20 mouse cellular contexts compared by ENCODE assay signal in the genomic region with DNA sequence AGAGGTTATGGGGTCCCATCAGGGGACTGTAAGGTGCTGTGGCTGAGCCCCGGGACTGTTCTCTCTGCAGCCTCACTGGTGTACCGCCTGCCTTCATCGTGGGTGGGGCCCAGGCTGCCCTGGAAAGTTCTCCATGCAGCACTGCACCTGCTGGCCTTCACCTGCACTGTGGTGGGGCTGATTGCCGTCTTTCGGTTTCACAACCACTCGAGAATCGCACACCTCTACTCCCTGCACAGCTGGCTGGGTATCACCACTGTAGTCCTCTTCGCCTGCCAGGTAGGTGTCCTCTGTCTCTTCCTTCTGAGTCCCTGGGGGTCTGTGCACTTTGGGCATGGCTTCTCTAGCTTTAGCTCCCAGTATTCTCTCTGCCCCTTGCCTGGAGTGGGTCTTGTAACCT. TPM values are rescaled to one million over a fixed set of nuclear protein-coding genes. Genes with fewer than 3 reads are reported as not detected.
A peak's percentile ranks its signal among the peaks of the same experiment; 100 is the strongest.
DNase-seq lines count a peak whose midpoint lies in the region; ATAC-seq and TF ChIP-seq lines count a peak whose summit lies in the region.
"Had no signal": no experiment of that assay in that cellular context is flagged by ENCODE, and none has a peak within 500 bp of the region (broad histone marks: within the 10 kb centered on the region; RNA-seq: fewer than 3 reads in every experiment).

No protein-coding gene starts in this region.

- H3K4me3 ChIP-seq in liver, embryonic 14.5 days (ENCODE audit: insufficient read depth in 1 of 2, low read depth in 2 of 2, low read length in 2 of 2) = no peak overlapping the region
- no peak overlapping the region for H3K4me3 ChIP-seq in liver, embryonic 11.5 days (ENCODE audit: low read depth, low read length)
- no peak overlapping the region for H3K4me3 ChIP-seq in stomach, embryonic 16.5 days (replicated peaks; ENCODE audit: low read length)
- no peak overlapping the region for H3K4me3 ChIP-seq in gastrocnemius, adult 2 months
- H3K4me3 ChIP-seq: forebrain, embryonic 12.5 days; heart, embryonic 15.5 days; limb, embryonic 15.5 days; midbrain, embryonic 12.5 days; neural tube, embryonic 12.5 days had no signal

- TF ChIP-seq EP300 in liver, embryonic 14.5 days (IDR thresholded peaks at IDR 0.05; ENCODE audit: low read depth) = no peak

- TF ChIP-seq CTCF in liver, embryonic 14.5 days (IDR thresholded peaks at IDR 0.05; ENCODE audit: low read depth) = no peak
- no peak for TF ChIP-seq CTCF in gastrocnemius, adult 2 months (IDR thresholded peaks at IDR 0.05)

- H3K27me3 ChIP-seq in liver, embryonic 14.5 days (ENCODE audit: control insufficient read depth, insufficient read depth, low read length) = no peaks in the 10 kb centered on the region
- H3K27me3 ChIP-seq in liver, embryonic 11.5 days (replicated peaks; ENCODE audit: control insufficient read depth, insufficient read depth, low read length) = no peaks in the 10 kb centered on the region
- H3K27me3 ChIP-seq in stomach, embryonic 16.5 days (ENCODE audit: control insufficient read depth, insufficient read depth, low read length) = no peaks in the 10 kb centered on the region
- H3K27me3 ChIP-seq: forebrain, embryonic 12.5 days; heart, embryonic 15.5 days; limb, embryonic 15.5 days; midbrain, embryonic 12.5 days; neural tube, embryonic 12.5 days had no signal

- no peak overlapping the region for H3K9ac ChIP-seq in liver, embryonic 14.5 days (replicated peaks)
- no peak overlapping the region for H3K9ac ChIP-seq in liver, embryonic 11.5 days (ENCODE audit: low read depth, low read length)
- H3K9ac ChIP-seq in stomach, embryonic 16.5 days (ENCODE audit: low read length) = no peak overlapping the region
- H3K9ac ChIP-seq: forebrain, embryonic 12.5 days; heart, embryonic 15.5 days; limb, embryonic 15.5 days; midbrain, embryonic 12.5 days; neural tube, embryonic 12.5 days had no signal

- 77% methylated on average over 8 of the region's 8 CpGs for WGBS in liver, embryonic 14.5 days (ENCODE audit: insufficient replicate concordance)
- 84% methylated on average over 8 of the region's 8 CpGs for whole genome bisulfite sequencing in liver, embryonic 11.5 days
- 68% methylated on average over 8 of the region's 8 CpGs for WGBS in stomach, embryonic 16.5 days

- ATAC-seq in liver, embryonic 14.5 days (ENCODE audit: insufficient read depth) = 0 out of 2 replicates have a peak, but pooled peaks have one; percentile 19
- ATAC-seq in liver, embryonic 11.5 days (replicated peaks; ENCODE audit: low FRiP score) = no peak
- ATAC-seq in neutrophil, adult 5-6 weeks (ENCODE audit: extremely low read depth, insufficient number of reproducible peaks, low FRiP score, poor library complexity, severe bottlenecking) = peak; percentile 63
- peak; percentile 25; the same call in 1 of the 2 replicates for ATAC-seq in stomach, embryonic 16.5 days (ENCODE audit: insufficient read depth, low FRiP score)
- no peak for ATAC-seq in CD4-positive, CD25-positive, alpha-beta regulatory T cell, adult 4 months
- ATAC-seq: hindbrain, embryonic 16.5 days had no signal

- no peak overlapping the region for H3K4me2 ChIP-seq in liver, embryonic 14.5 days (ENCODE audit: low read depth)
- no peak overlapping the region for H3K4me2 ChIP-seq in liver, embryonic 11.5 days
- no peak overlapping the region for H3K4me2 ChIP-seq in stomach, embryonic 16.5 days (ENCODE audit: low read depth, low read length)
- H3K4me2 ChIP-seq: forebrain, embryonic 12.5 days; heart, embryonic 15.5 days; limb, embryonic 15.5 days; midbrain, embryonic 12.5 days; neural tube, embryonic 12.5 days had no signal

- no peaks in the 10 kb centered on the region for H3K36me3 ChIP-seq in liver, embryonic 14.5 days (replicated peaks; ENCODE audit: control insufficient read depth, insufficient read depth, low read depth)
- no peaks in the 10 kb centered on the region; the same call in none of the 2 replicates for H3K36me3 ChIP-seq in liver, embryonic 11.5 days (ENCODE audit: control insufficient read depth, insufficient read depth, low read length)
- no peaks in the 10 kb centered on the region for H3K36me3 ChIP-seq in stomach, embryonic 16.5 days (ENCODE audit: control insufficient read depth, insufficient read depth, low read length)

- intact Hi-C loops in gastrocnemius, adult 2 months (cut with DNase I) = no loop called here

- no peak overlapping the region for H3K27ac ChIP-seq in liver, embryonic 14.5 days
- H3K27ac ChIP-seq in liver, embryonic 11.5 days (ENCODE audit: low read depth, low read length) = no peak overlapping the region
- no peak overlapping the region for H3K27ac ChIP-seq in stomach, embryonic 16.5 days (ENCODE audit: low read length)
- no peak overlapping the region for H3K27ac ChIP-seq in gastrocnemius, adult 2 months
- H3K27ac ChIP-seq: forebrain, embryonic 12.5 days; heart, embryonic 15.5 days; limb, embryonic 15.5 days; midbrain, embryonic 12.5 days; neural tube, embryonic 12.5 days had no signal

- H3K9me3 ChIP-seq in liver, embryonic 14.5 days (ENCODE audit: control insufficient read depth, low read length) = no peaks in the 10 kb centered on the region
- H3K9me3 ChIP-seq in liver, embryonic 11.5 days (ENCODE audit: control insufficient read depth, low read length) = no peaks in the 10 kb centered on the region
- H3K9me3 ChIP-seq in stomach, embryonic 16.5 days (replicated peaks; ENCODE audit: control insufficient read depth, low read length) = no peaks in the 10 kb centered on the region
- H3K9me3 ChIP-seq: forebrain, embryonic 12.5 days; heart, embryonic 15.5 days; limb, embryonic 15.5 days; midbrain, embryonic 12.5 days; neural tube, embryonic 12.5 days had no signal

- no peak for DNase-seq in liver, embryonic 14.5 days (ENCODE audit: low read depth in 3 of 3, low spot score in 3 of 3)
- no peak for DNase-seq in liver, embryonic 11.5 days (ENCODE audit: low spot score)
- DNase-seq in induced T-regulatory cell, adult 2 months (ENCODE audit: low read depth) = peak; percentile 24
- no peak for DNase-seq in lung, postnatal 10 days
- DNase-seq in gastrocnemius, adult 2 months = no peak
- DNase-seq: adrenal gland, adult 2 months; cerebellum, adult 9-11 months; gastrocnemius, postnatal 14 days; kidney, adult 8-10 months; kidney, postnatal 4 days; right cerebral cortex, adult 18-20 months had no signal

- peaks cover 0 to 6% of the 10 kb centered on the region in 2 experiments; a peak in 2 of 4 replicates for H3K4me1 ChIP-seq in liver, embryonic 14.5 days (replicated peaks; ENCODE audit: control insufficient read depth in 2 of 2, insufficient read depth in 2 of 2, low read length in 1 of 2)
- H3K4me1 ChIP-seq in liver, embryonic 11.5 days (replicated peaks; ENCODE audit: control insufficient read depth, insufficient read depth, low read length) = 0 out of 2 replicates have a peak, but pooled peaks cover 2% of the 10 kb centered on the region
- no peaks in the 10 kb centered on the region for H3K4me1 ChIP-seq in stomach, embryonic 16.5 days (ENCODE audit: control insufficient read depth, insufficient read depth, low read length)
- H3K4me1 ChIP-seq: forebrain, embryonic 12.5 days; heart, embryonic 15.5 days; midbrain, embryonic 12.5 days; neural tube, embryonic 12.5 days had no signal

RNA-seq across cellular contexts. Expression of a gene that starts 8.0 kb away (rescaled TPM):
- polyA plus RNA-seq in liver, embryonic 14.5 days (2012; rRNA removed) = 7.5 and 8.3 TPM in 2 replicates
- polyA plus RNA-seq in liver, embryonic 14.5 days (2014; fragmentation: Nextera tagmentation; extraction: Ambion mirVana) = 11.5 and 12.6 TPM in 2 replicates
- polyA plus RNA-seq in liver, embryonic 11.5 days (2014; fragmentation: Nextera tagmentation; extraction: Ambion mirVana) = 32.6 and 33.3 TPM in 2 replicates
- total RNA-seq in neutrophil, adult 5-6 weeks (2017) = 4.9 and 5.4 TPM in 2 replicates
- 24.6 and 25.0 TPM in 2 replicates for polyA plus RNA-seq in stomach, embryonic 16.5 days (2015; fragmentation: Nextera tagmentation; extraction: Ambion mirVana)
- polyA plus RNA-seq in CD4-positive, CD25-positive, alpha-beta regulatory T cell, adult 4 months (2017; shearing (Covaris generic)) = 10 to 100 TPM; 19.3 to 23.0 TPM
- 1 to 10 TPM; 1.5 TPM for total RNA-seq in gastrocnemius, adult 2 months (2021)

RNA-seq across cellular contexts. Expression of a gene that starts 8.1 kb away (rescaled TPM):
- 9.5 and 11.8 TPM in 2 replicates for polyA plus RNA-seq in liver, embryonic 14.5 days (2012; rRNA removed)
- 11.0 and 12.9 TPM in 2 replicates for polyA plus RNA-seq in liver, embryonic 14.5 days (2014; fragmentation: Nextera tagmentation; extraction: Ambion mirVana)
- 14.9 and 18.5 TPM in 2 replicates for polyA plus RNA-seq in liver, embryonic 11.5 days (2014; fragmentation: Nextera tagmentation; extraction: Ambion mirVana)
- 133 and 135 TPM in 2 replicates for total RNA-seq in neutrophil, adult 5-6 weeks (2017)
- 22.6 and 26.4 TPM in 2 replicates for polyA plus RNA-seq in stomach, embryonic 16.5 days (2015; fragmentation: Nextera tagmentation; extraction: Ambion mirVana)
- polyA plus RNA-seq in CD4-positive, CD25-positive, alpha-beta regulatory T cell, adult 4 months (2017; shearing (Covaris generic)) = 10 to 100 TPM; 39.1 to 52.7 TPM
- 1 to 10 TPM; 6.3 to 6.4 TPM for total RNA-seq in gastrocnemius, adult 2 months (2021)

RNA-seq across cellular contexts. Expression of a gene that starts 20.0 kb away (rescaled TPM):
- polyA plus RNA-seq in liver, embryonic 14.5 days (2012; rRNA removed) = 66.8 and 91.2 TPM in 2 replicates
- polyA plus RNA-seq in liver, embryonic 14.5 days (2014; fragmentation: Nextera tagmentation; extraction: Ambion mirVana) = 133 and 147 TPM in 2 replicates
- 311 and 347 TPM in 2 replicates for polyA plus RNA-seq in liver, embryonic 11.5 days (2014; fragmentation: Nextera tagmentation; extraction: Ambion mirVana)
- 201 TPM in 2 replicates for total RNA-seq in neutrophil, adult 5-6 weeks (2017)
- 317 and 357 TPM in 2 replicates for polyA plus RNA-seq in stomach, embryonic 16.5 days (2015; fragmentation: Nextera tagmentation; extraction: Ambion mirVana)
- 100 to 1,000 TPM; 104 to 182 TPM for polyA plus RNA-seq in CD4-positive, CD25-positive, alpha-beta regulatory T cell, adult 4 months (2017; shearing (Covaris generic))
- total RNA-seq in gastrocnemius, adult 2 months (2021) = 100 to 1,000 TPM; 128 to 132 TPM

RNA-seq across cellular contexts. Expression of a gene that starts 20.3 kb away (rescaled TPM):
- 11.7 and 13.9 TPM in 2 replicates for polyA plus RNA-seq in liver, embryonic 14.5 days (2012; rRNA removed)
- polyA plus RNA-seq in liver, embryonic 14.5 days (2014; fragmentation: Nextera tagmentation; extraction: Ambion mirVana) = 15.1 and 15.6 TPM in 2 replicates
- polyA plus RNA-seq in liver, embryonic 11.5 days (2014; fragmentation: Nextera tagmentation; extraction: Ambion mirVana) = 16.1 and 16.2 TPM in 2 replicates
- 4.7 and 7.0 TPM in 2 replicates for total RNA-seq in neutrophil, adult 5-6 weeks (2017)
- polyA plus RNA-seq in stomach, embryonic 16.5 days (2015; fragmentation: Nextera tagmentation; extraction: Ambion mirVana) = 19.3 and 19.4 TPM in 2 replicates
- 10 to 100 TPM in 1 of 2 experiments, 1 to 10 TPM in 1; 9.2 to 12.7 TPM for polyA plus RNA-seq in CD4-positive, CD25-positive, alpha-beta regulatory T cell, adult 4 months (2017; shearing (Covaris generic))
- total RNA-seq in gastrocnemius, adult 2 months (2021) = 1 to 10 TPM; 3.0 to 4.5 TPM

RNA-seq across cellular contexts. Expression of a gene that starts 29.1 kb away (rescaled TPM):
- 9.7 and 15.6 TPM in 2 replicates for polyA plus RNA-seq in liver, embryonic 14.5 days (2012; rRNA removed)
- polyA plus RNA-seq in liver, embryonic 14.5 days (2014; fragmentation: Nextera tagmentation; extraction: Ambion mirVana) = 13.2 and 16.9 TPM in 2 replicates
- polyA plus RNA-seq in liver, embryonic 11.5 days (2014; fragmentation: Nextera tagmentation; extraction: Ambion mirVana) = 33.7 and 35.9 TPM in 2 replicates
- 8.7 and 9.3 TPM in 2 replicates for total RNA-seq in neutrophil, adult 5-6 weeks (2017)
- polyA plus RNA-seq in stomach, embryonic 16.5 days (2015; fragmentation: Nextera tagmentation; extraction: Ambion mirVana) = 28.9 and 29.8 TPM in 2 replicates
- 10 to 100 TPM; 10.7 to 13.6 TPM for polyA plus RNA-seq in CD4-positive, CD25-positive, alpha-beta regulatory T cell, adult 4 months (2017; shearing (Covaris generic))
- 1 to 10 TPM; 2.1 to 3.3 TPM for total RNA-seq in gastrocnemius, adult 2 months (2021)

Comparison
In these comparisons a context has a peak if more than half of its experiments do, and no peak if none do; other contexts are left out.
1. ATAC-seq: peak in liver, embryonic 14.5 days (single experiment), neutrophil, adult 5-6 weeks (single experiment) and stomach, embryonic 16.5 days (single experiment); none in liver, embryonic 11.5 days (single experiment) and CD4-positive, CD25-positive, alpha-beta regulatory T cell, adult 4 months (single experiment).